Mouse (Mus musculus) macrophage (primary cell): ENCODE measurements around the gene Vmn1r44. TPM values are rescaled to one million over a fixed set of nuclear protein-coding genes. Genes with fewer than 3 reads are reported as not detected.
"Not testable (repeated sequence)": the region's sequence is repeated elsewhere in the genome, so short reads cannot be mapped to it uniquely, and the experiment has no call there.

Source experiments
- H3K27ac ChIP-seq: fragments of 350-480 bp; formaldehyde crosslinking; 2 replicates; pipeline ENCODE4 v1.9.0; 2021
- H3K36me3 ChIP-seq: fragments of 350-480 bp; formaldehyde crosslinking; 2 replicates; pipeline ENCODE4 v1.9.0; 2021; ENCODE audit errors: inconsistent target
- H3K4me3 ChIP-seq: fragments of 350-480 bp; formaldehyde crosslinking; 2 replicates; pipeline ENCODE4 v1.9.0; 2021; ENCODE audit errors: inconsistent target
- H3K79me2 ChIP-seq: fragments of 350-480 bp; formaldehyde crosslinking; 2 replicates; pipeline ENCODE4 v1.9.0; 2021; ENCODE audit errors: inconsistent target
- WGBS: methylation state at CpG from one replicate; pipeline ENCODE4 v1.1.7; 2026; ENCODE audit warnings: inconsistent platforms; ENCODE audit not compliant: missing documents; 5-methylcytosine and 5-hydroxymethylcytosine counted together
- polyA plus RNA-seq: library from polyadenylated mRNA; stranded (reverse); fragments of 250-400 nt; gene quantifications from 3 replicates; pipeline ENCODE4 v1.2.4, GENCODE M21; 2018; ENCODE audit warnings: inconsistent platforms
- total RNA-seq, 78 experiments: library from RNA; depleted of rRNA; stranded (reverse); fragments of 250-400 nt; gene quantifications; 1 replicate in 9 of 78; 2 replicates in 24 of 78; 3 replicates in 43 of 78; 4 replicates in 2 of 78; pipeline ENCODE4 v1.2.4; 2018; ENCODE audit warnings: inconsistent platforms in 56 of 78

Gene Vmn1r44
- total RNA-seq (2018; cell fraction: chromatin; rRNA removed): not detected
- total RNA-seq (2018; cell fraction: cytosol; rRNA removed): not detected
- not detected for total RNA-seq (2018; cell fraction: nucleus; rRNA removed)
- polyA plus RNA-seq: not detected in 3 replicates

- Histone ChIP-seq H3K36me3 (no peaks in the 10 kb centered on the region), H3K27ac (no peak within 1 kb of the TSS), H3K4me3 (no peak within 1 kb of the TSS), H3K79me2 (no peaks in the 10 kb centered on the region)
- WGBS: 75% methylated on average over 1 of the region's 1 CpGs
These were observed at the start of gene Vmn1r44 for GRCm38 (mm10) chr6:89883360-89883759. Gene Vmn1r44 (plus strand): TSS chr6:89883660.

DNA sequence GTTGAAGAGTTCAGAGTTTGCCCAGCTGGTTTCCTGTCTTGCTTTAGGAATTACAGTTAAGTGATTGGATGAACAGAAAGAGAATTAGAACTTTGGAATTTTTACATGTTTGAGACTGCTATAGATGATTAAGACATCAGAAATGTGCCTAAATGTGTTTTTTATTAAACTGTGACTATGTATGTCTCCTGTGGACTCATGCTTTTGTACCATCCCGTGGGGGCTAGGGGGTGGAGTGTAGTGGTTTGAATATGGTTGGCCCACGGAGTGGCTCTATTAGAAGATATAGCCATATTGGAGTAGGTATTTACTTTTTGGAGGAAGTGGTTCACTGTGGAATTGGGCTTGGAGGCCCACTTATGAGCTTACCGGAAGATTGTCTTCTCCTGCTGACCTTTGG is 25.9 kb upstream of the Vmn1r44 start:
- H3K79me2 ChIP-seq: no peaks in the 10 kb centered on the region
- H3K4me3 ChIP-seq: no peak overlapping the region
- no peaks in the 10 kb centered on the region for H3K36me3 ChIP-seq
- 78% methylated on average over 3 of the region's 3 CpGs for WGBS
- H3K27ac ChIP-seq: no peak overlapping the region

DNA sequence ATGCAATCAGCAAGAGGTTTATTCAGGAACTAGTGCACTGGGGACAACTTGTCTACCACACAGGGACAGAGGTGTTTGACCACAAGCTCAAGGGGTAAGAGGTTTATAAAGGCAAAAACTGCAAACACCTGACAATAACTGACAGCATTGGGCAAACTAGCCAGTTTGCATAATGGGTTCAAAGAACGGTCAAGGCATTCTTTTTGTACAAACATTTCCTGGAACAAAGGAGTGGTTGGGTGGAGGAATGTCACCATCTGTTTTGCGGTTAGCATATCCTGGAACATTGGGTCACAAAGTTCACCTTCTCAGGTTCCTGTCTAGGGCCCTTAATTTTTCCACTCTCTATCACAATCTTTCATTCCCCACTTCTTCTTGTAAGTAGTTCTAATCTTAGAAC is 23.6 kb upstream of the Vmn1r44 start:
- Histone ChIP-seq H3K27ac (no peak overlapping the region), H3K36me3 (no peaks in the 10 kb centered on the region), H3K79me2 (no peaks in the 10 kb centered on the region), H3K4me3 (no peak overlapping the region)
- WGBS: 81% methylated on average over 2 of the region's 2 CpGs

DNA sequence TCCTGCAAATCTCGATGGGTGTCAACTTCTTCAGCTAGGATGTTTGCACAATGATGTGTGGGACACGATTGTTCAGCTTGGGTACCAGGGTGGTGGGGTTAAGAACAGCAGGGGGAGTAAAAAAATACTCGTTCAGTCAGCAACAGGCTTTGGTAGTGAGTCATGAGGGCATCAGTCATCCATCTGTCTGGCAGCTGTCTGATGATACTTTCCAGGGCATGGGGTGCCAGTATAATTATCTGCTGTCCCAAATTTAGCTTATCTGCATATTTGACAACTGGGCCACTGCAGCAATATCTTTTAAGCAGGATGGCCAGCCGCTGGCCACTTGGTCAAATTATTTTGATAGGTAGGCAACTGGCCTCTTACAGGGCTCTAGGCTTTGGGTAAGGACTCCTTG is 19.7 kb upstream of the Vmn1r44 start:
- 71% methylated on average over 4 of the region's 4 CpGs for WGBS
- Histone ChIP-seq H3K4me3 (no peak overlapping the region), H3K36me3 (no peaks in the 10 kb centered on the region), H3K79me2 (no peaks in the 10 kb centered on the region), H3K27ac (no peak overlapping the region)

GRCm38 (mm10) chr6:89867276-89867675 is 16.2 kb upstream of the Vmn1r44 start:
- H3K79me2 ChIP-seq: no peaks in the 10 kb centered on the region
- H3K36me3 ChIP-seq: no peaks in the 10 kb centered on the region
- no peak overlapping the region for H3K27ac ChIP-seq
- 51% methylated on average over 2 of the region's 2 CpGs for WGBS
- no peak overlapping the region for H3K4me3 ChIP-seq

- WGBS: 88% methylated on average over 2 of the region's 2 CpGs
These were observed 15.5 kb upstream of the Vmn1r44 start for GRCm38 (mm10) chr6:89867976-89868375.

GRCm38 (mm10) chr6:89876313-89876712 is 7.1 kb upstream of the Vmn1r44 start, which contains the start of the genes Vmn1r42 and Vmn1r43:
Gene Vmn1r42 (minus strand): TSS chr6:89876413.
Gene Vmn1r43 (minus strand): TSS chr6:89876413.
- H3K4me3 ChIP-seq, H3K36me3 ChIP-seq, H3K79me2 ChIP-seq, H3K27ac ChIP-seq: not testable (repeated sequence)
- 77% methylated on average over 3 of the region's 3 CpGs for WGBS

More at GRCm38 (mm10) chr6:89867976-89868375, 15.5 kb upstream of the Vmn1r44 start:
- Histone ChIP-seq H3K36me3 (no peaks in the 10 kb centered on the region), H3K4me3 (no peak overlapping the region), H3K27ac (no peak overlapping the region), H3K79me2 (no peaks in the 10 kb centered on the region)

GRCm38 (mm10) chr6:89876963-89877362 is 6.5 kb upstream of the Vmn1r44 start:
- WGBS: 100% methylated on average over 1 of the region's 2 CpGs

GRCm38 (mm10) chr6:89880867-89881266 is 2.6 kb upstream of the Vmn1r44 start:
- Histone ChIP-seq H3K27ac (no peak overlapping the region), H3K36me3 (no peaks in the 10 kb centered on the region), H3K79me2 (no peaks in the 10 kb centered on the region), H3K4me3 (no peak overlapping the region)

More at GRCm38 (mm10) chr6:89876963-89877362, 6.5 kb upstream of the Vmn1r44 start:
- Histone ChIP-seq H3K79me2 (no peaks in the 10 kb centered on the region), H3K36me3 (no peaks in the 10 kb centered on the region), H3K4me3 (no peak overlapping the region), H3K27ac (no peak overlapping the region)

DNA sequence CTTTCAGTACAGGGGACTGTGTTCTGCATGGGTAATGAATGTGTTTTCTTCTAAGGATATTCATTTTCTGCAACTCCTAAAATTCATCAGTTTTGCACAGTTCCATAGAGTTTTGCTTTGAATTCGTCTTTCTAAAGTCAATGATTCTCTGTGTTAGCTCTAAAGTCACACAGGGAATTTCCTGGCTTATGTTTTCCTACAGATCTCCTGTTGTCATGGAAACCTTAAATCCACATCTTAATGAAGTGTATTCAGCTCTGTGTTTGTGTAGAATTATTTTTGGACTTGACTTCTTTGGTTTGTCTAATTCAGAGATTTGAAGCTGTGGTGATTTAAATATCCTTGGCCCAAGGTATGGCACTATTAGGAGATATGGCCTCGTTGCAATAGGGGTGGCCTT is 352 bp downstream of the Vmn1r44 start:
- 63% methylated on average over 2 of the region's 2 CpGs for WGBS

DNA sequence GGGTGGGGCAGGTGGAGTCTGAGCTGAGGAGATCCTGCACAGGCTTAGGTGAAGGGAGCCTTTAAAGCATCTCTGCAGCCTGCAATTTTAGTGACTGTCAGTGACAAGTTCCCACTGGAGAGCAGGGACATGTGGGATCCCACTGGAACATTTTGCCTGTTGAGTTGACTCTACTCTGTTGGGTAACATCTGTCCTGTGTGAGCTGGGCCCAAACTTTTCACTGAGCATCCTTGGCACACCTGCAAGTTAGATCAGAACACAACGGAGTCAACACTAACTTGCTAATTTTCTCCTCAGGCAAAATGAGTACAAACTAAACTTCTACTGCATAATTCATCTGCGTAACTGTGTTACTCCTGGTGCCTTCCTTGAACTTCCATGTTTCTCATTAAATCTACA is 57.0 kb downstream of the Vmn1r44 start, which contains the start of gene Vmn1r45:
TSS of gene Vmn1r45 (minus strand) at position 101 of the 400 bp plus-strand sequence.
- 89% methylated on average over 2 of the region's 2 CpGs for WGBS
- not testable (repeated sequence) for H3K79me2 ChIP-seq, H3K4me3 ChIP-seq

More for the DNA sequence above, 352 bp downstream of the Vmn1r44 start:
- Histone ChIP-seq H3K79me2 (no peaks in the 10 kb centered on the region), H3K36me3 (no peaks in the 10 kb centered on the region), H3K27ac (no peak overlapping the region), H3K4me3 (no peak overlapping the region)

GRCm38 (mm10) chr6:89940926-89941325 is 57.5 kb downstream of the Vmn1r44 start:
- 94% methylated on average over 2 of the region's 2 CpGs for WGBS
- no peak overlapping the region for H3K27ac ChIP-seq
- no peak overlapping the region for H3K4me3 ChIP-seq
- no peaks in the 10 kb centered on the region for H3K36me3 ChIP-seq
- no peaks in the 10 kb centered on the region for H3K79me2 ChIP-seq

More for the DNA sequence above, 57.0 kb downstream of the Vmn1r44 start, which contains the start of gene Vmn1r45:
- not testable (repeated sequence) for H3K27ac ChIP-seq, H3K36me3 ChIP-seq

Other genes with a start within 250 kb of the Vmn1r44 start
- gene Txnrd3, start 239.7 kb upstream of the Vmn1r44 start, polyA plus RNA-seq: 3.2 to 5.9 TPM (median 5.0 TPM) in 3 replicates
- gene Vmn1r40, start 176.1 kb upstream of the Vmn1r44 start, polyA plus RNA-seq: not detected in 3 replicates
- not detected in 3 replicates for gene Vmn1r41, start 142.9 kb upstream of the Vmn1r44 start, polyA plus RNA-seq
- gene Vmn1r42, start 7.2 kb upstream of the Vmn1r44 start, polyA plus RNA-seq: not detected in 3 replicates
- not detected in 3 replicates for gene Vmn1r43, start 7.2 kb upstream of the Vmn1r44 start, polyA plus RNA-seq
- not detected in 3 replicates for gene Vmn1r45, start 56.9 kb downstream of the Vmn1r44 start, polyA plus RNA-seq
- gene Vmn1r46, start 85.7 kb downstream of the Vmn1r44 start, polyA plus RNA-seq: not detected in 3 replicates
- not detected in 3 replicates for gene Vmn1r47, start 132.5 kb downstream of the Vmn1r44 start, polyA plus RNA-seq
- gene Vmn1r48, start 153.2 kb downstream of the Vmn1r44 start, polyA plus RNA-seq: not detected in 3 replicates
- gene Vmn1r49, start 194.8 kb downstream of the Vmn1r44 start, polyA plus RNA-seq: not detected in 3 replicates
- not detected in 3 replicates for gene Vmn1r50, start 217.8 kb downstream of the Vmn1r44 start, polyA plus RNA-seq
- not detected in 3 replicates for gene Vmn1r51, start 238.9 kb downstream of the Vmn1r44 start, polyA plus RNA-seq